11 mouse cellular contexts compared by ENCODE assay signal in the genomic region with DNA sequence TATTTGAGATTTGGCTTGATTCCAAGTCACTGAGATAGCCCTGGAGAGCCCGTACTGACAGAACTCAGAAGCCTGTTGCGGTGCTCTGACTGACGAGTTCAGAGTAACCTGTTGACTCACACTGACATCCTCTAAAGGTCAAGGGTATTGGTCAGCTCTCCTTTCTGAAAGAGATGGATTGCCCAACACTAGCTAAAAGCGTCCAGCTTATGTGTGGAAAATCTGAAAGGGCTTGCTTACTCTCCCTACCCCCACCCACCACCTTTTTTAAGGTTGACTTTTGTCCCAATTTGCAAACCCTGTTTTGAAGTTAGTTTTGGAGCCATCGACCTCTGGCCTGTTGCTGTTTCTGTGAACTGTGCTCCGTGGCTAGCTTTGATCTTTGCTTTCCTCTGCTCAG.
DNase-seq lines count a peak whose midpoint lies in the region; ATAC-seq and TF ChIP-seq lines count a peak whose summit lies in the region.
"Had no signal": no experiment of that assay in that cellular context is flagged by ENCODE, and none has a peak within 500 bp of the region (broad histone marks: within the 10 kb centered on the region; RNA-seq: fewer than 3 reads in every experiment).

No protein-coding gene starts in this region.

- no peak for ATAC-seq in kidney, embryonic 16.5 days (ENCODE audit: low FRiP score, low TSS enrichment)
- peak; percentile 86 for ATAC-seq in liver, embryonic 15.5 days (ENCODE audit: insufficient read depth)
- ATAC-seq: forebrain, postnatal 0 days had no signal

- no peak for TF ChIP-seq CTCF in kidney, adult 2 months (conservative IDR thresholded peaks at IDR 0.05; ENCODE audit: insufficient read depth, insufficient read length, low read depth, low read length)

- WGBS in kidney, adult 2 months: 47% methylated on average over 6 of the region's 6 CpGs
- 42% methylated on average over 6 of the region's 6 CpGs for WGBS in kidney, embryonic 16.5 days
- 49% methylated on average over 6 of the region's 6 CpGs for WGBS in liver, embryonic 15.5 days (ENCODE audit: insufficient replicate concordance)

- H3K4me2 ChIP-seq in kidney, embryonic 16.5 days (replicated peaks; ENCODE audit: low read depth, low read length): no peak overlapping the region
- no peak overlapping the region for H3K4me2 ChIP-seq in liver, embryonic 15.5 days

- no peaks in the 10 kb centered on the region for H3K27me3 ChIP-seq in kidney, adult 2 months (replicated peaks; ENCODE audit: control insufficient read depth, insufficient read depth, low read length)
- H3K27me3 ChIP-seq in kidney, embryonic 16.5 days (ENCODE audit: insufficient read depth, low read length): no peaks in the 10 kb centered on the region
- H3K27me3 ChIP-seq in liver, embryonic 15.5 days: no peaks in the 10 kb centered on the region

- no peak overlapping the region for H3K4me3 ChIP-seq in kidney, adult 2 months (ENCODE audit: insufficient read depth, low read depth, low read length)
- H3K4me3 ChIP-seq in kidney, embryonic 16.5 days (ENCODE audit: low read length): no peak overlapping the region
- H3K4me3 ChIP-seq in liver, embryonic 15.5 days (replicated peaks): no peak overlapping the region

- H3K36me3 ChIP-seq in kidney, adult 2 months (ENCODE audit: control insufficient read depth, insufficient read depth, low read length): no peaks in the 10 kb centered on the region
- no peaks in the 10 kb centered on the region for H3K36me3 ChIP-seq in kidney, embryonic 16.5 days (ENCODE audit: insufficient read depth, low read length)
- H3K36me3 ChIP-seq in liver, embryonic 15.5 days (replicated peaks): no peaks in the 10 kb centered on the region

- DNase-seq in kidney, adult 2 months: peak; percentile 3
- peak; percentile 14 for DNase-seq in NIH3T3 (ENCODE audit: low read depth)
- DNase-seq in adrenal gland, postnatal 36 days: peak; percentile 57 to 60
- no peak for DNase-seq in cerebellum, adult 9-11 months
- no peak for DNase-seq in thymus, postnatal 10 days (ENCODE audit: low spot score in 2 of 2)
- no peak for DNase-seq in layer of hippocampus, postnatal 10 days (ENCODE audit: low spot score in 2 of 2)
- DNase-seq: cerebellum, adult 11 months; forebrain, postnatal 0 days; thymus, postnatal 36 days had no signal

- H3K9me3 ChIP-seq in kidney, embryonic 16.5 days (ENCODE audit: low read length): no peaks in the 10 kb centered on the region
- H3K9me3 ChIP-seq in liver, embryonic 15.5 days (replicated peaks): no peaks in the 10 kb centered on the region

- no peak overlapping the region for H3K27ac ChIP-seq in kidney, adult 2 months (ENCODE audit: insufficient read depth, low read depth, low read length)
- no peak overlapping the region for H3K27ac ChIP-seq in kidney, embryonic 16.5 days (ENCODE audit: low read length)
- peak overlapping the region; percentile 61 for H3K27ac ChIP-seq in liver, embryonic 15.5 days (replicated peaks)

- H3K9ac ChIP-seq in kidney, embryonic 16.5 days (replicated peaks; ENCODE audit: low read length): no peak overlapping the region
- no peak overlapping the region for H3K9ac ChIP-seq in liver, embryonic 15.5 days
- H3K9ac ChIP-seq: forebrain, postnatal 0 days had no signal

- no peaks in the 10 kb centered on the region for H3K4me1 ChIP-seq in kidney, adult 2 months (ENCODE audit: control insufficient read depth, insufficient read depth, low read length)
- no peaks in the 10 kb centered on the region for H3K4me1 ChIP-seq in kidney, embryonic 16.5 days (ENCODE audit: insufficient read depth, low read length)
- no peaks in the 10 kb centered on the region for H3K4me1 ChIP-seq in liver, embryonic 15.5 days (replicated peaks)

- TF ChIP-seq POLR2A in kidney, adult 2 months (IDR thresholded peaks at IDR 0.05; ENCODE audit: low read depth, low read length): no peak

Comparison
In these comparisons a context has a peak if more than half of its experiments do, and no peak if none do; other contexts are left out.
1. DNase-seq: peak in kidney, adult 2 months (single experiment), NIH3T3 (single experiment) and adrenal gland, postnatal 36 days (2 of 2); none in cerebellum, adult 9-11 months (single experiment), thymus, postnatal 10 days (0 of 2) and layer of hippocampus, postnatal 10 days (0 of 2).